Mouse (Mus musculus): ENCODE results near the gene Tgif1.

Gene Tgif1

GRCm38 (mm10) chr17:70853436-70853905 lies at the start of gene Tgif1:
TSS of gene Tgif1 (minus strand) at chr17:70853546.
- DNase-seq = no peak

GRCm38 (mm10) chr17:70900660-70901059 lies 47.3 kb upstream of the Tgif1 start:
- DNase-seq = no peak

GRCm38 (mm10) chr17:70899642-70900041 lies 46.3 kb upstream of the Tgif1 start:
- no peak for DNase-seq

GRCm38 (mm10) chr17:70894867-70895266 lies 41.5 kb upstream of the Tgif1 start:
- no peak for DNase-seq

- DNase-seq = no peak
These were observed 39.8 kb upstream of the Tgif1 start for GRCm38 (mm10) chr17:70893151-70893550.

- no peak for DNase-seq
These were observed 39.1 kb upstream of the Tgif1 start for GRCm38 (mm10) chr17:70892288-70893096.

- DNase-seq = no peak
These were observed 37.2 kb upstream of the Tgif1 start for GRCm38 (mm10) chr17:70890571-70890970.

- no peak for DNase-seq
These were observed 35.3 kb upstream of the Tgif1 start for GRCm38 (mm10) chr17:70888657-70889056.

GRCm38 (mm10) chr17:70887848-70888247 lies 34.5 kb upstream of the Tgif1 start:
- DNase-seq = no peak

GRCm38 (mm10) chr17:70886641-70887391 lies 33.5 kb upstream of the Tgif1 start:
- DNase-seq = no peak

GRCm38 (mm10) chr17:70885868-70886267 lies 32.5 kb upstream of the Tgif1 start:
- DNase-seq = no peak

GRCm38 (mm10) chr17:70881934-70882333 lies 28.6 kb upstream of the Tgif1 start:
- no peak for DNase-seq

- DNase-seq = no peak
These were observed 27.8 kb upstream of the Tgif1 start for GRCm38 (mm10) chr17:70881194-70881593.

GRCm38 (mm10) chr17:70878237-70878636 lies 24.9 kb upstream of the Tgif1 start:
- no peak for DNase-seq

GRCm38 (mm10) chr17:70873778-70874124 lies 20.4 kb upstream of the Tgif1 start:
- no peak for DNase-seq

GRCm38 (mm10) chr17:70872936-70873777 lies 19.8 kb upstream of the Tgif1 start:
- no peak for DNase-seq

GRCm38 (mm10) chr17:70872094-70872929 lies 19.0 kb upstream of the Tgif1 start:
- no peak for DNase-seq

GRCm38 (mm10) chr17:70871676-70872075 lies 18.3 kb upstream of the Tgif1 start:
- no peak for DNase-seq

GRCm38 (mm10) chr17:70870581-70870980 lies 17.2 kb upstream of the Tgif1 start:
- no peak for DNase-seq

- no peak for DNase-seq
These were observed 15.4 kb upstream of the Tgif1 start for GRCm38 (mm10) chr17:70868577-70869229.

- DNase-seq = no peak
These were observed 13.3 kb upstream of the Tgif1 start for GRCm38 (mm10) chr17:70866538-70867114.

All from right cerebral cortex, postnatal 25 days (tissue).